Mouse (Mus musculus) cortical plate, adult 2 months (tissue): ENCODE results near the gene Notch4.
A peak's percentile ranks its signal among the peaks of the same experiment; 100 is the strongest.

Source experiments
- CTCF ChIP-seq: fragments of 200-500 bp; IDR thresholded peaks from 2 replicates; pipeline ENCODE4 v1.5.1; 2011; ENCODE audit warnings: mild to moderate bottlenecking, control low read depth, low read length; ENCODE audit not compliant: insufficient read depth; ENCODE audit errors: extremely low read depth
- POLR2A ChIP-seq: fragments of 200-500 bp; IDR thresholded peaks from 2 replicates; pipeline ENCODE4 v1.6.1; 2011; ENCODE audit warnings: mild to moderate bottlenecking, low read length, control low read depth; ENCODE audit not compliant: insufficient read depth; ENCODE audit errors: extremely low read depth

DNA sequence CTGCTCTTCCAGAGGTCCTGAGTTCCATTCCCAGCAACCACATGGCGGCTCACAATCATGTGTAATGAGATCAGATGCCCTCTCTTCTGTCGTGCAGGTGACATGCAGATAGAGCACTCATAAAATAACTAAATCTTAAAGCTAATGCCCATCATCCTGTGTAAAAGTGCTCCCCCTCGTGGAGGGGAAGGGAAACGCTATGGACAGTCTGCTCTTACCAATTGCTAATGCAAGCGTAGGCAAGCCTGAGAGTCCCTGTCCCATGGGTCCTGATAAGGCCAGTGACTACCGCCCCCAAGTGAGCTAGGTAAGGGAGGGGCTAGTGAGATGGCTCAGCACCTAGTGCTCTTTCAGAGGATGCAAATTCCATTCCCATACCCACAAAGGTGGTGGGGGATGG lies 54.9 kb downstream of the Notch4 start:
- TF ChIP-seq POLR2A (no peak), CTCF (peak; percentile 88)
